Mouse (Mus musculus) left cerebral cortex, postnatal 14 days (tissue): ENCODE results near the gene Slc8a1. TPM values are rescaled to one million over a fixed set of nuclear protein-coding genes. Genes with fewer than 3 reads are reported as not detected.

Experiments
- DNase-seq, 2 experiments: peaks; one replicate each; pipeline ENCODE4 v3.0.0; 2021 to 2022; ENCODE audit warnings: low spot score in 2 of 2, mixed read lengths in 1 of 2
- intact Hi-C: fragments of 180-260 bp; cut with DNase I; formaldehyde crosslinking; loops from one replicate; pipeline ENCODE4 v1.15.1; 2025
- total RNA-seq, 2 experiments: library from RNA; stranded (reverse); gene quantifications; 2 replicates each; pipeline ENCODE4 v1.2.3; 2021

Gene Slc8a1
- total RNA-seq, 2 experiments from 2014 or later = 245 to 255 TPM

DNA sequence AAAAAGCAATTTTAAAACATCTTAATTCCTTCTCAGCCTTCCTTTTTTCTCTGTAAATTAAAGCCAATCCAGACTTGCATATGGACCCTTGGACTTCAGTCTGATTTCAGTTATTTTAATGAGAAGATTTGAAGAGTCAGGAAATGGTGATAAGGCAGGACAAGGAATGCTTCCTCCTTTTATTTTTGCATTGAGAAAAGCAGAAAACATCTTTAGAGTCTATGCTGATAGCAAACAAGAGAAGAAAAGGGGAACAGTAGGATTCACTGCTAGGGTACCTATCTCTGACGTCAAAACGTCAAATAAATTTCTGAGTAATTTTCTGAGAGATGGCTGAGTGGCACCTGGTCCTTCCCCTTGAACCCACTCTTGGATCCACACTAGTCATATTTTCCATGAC is 139.1 kb downstream of the Slc8a1 start:
- DNase-seq = no peak
- intact Hi-C loops = no loop called here

GRCm38 (mm10) chr17:81589791-81590190 is 148.4 kb downstream of the Slc8a1 start:
- intact Hi-C loops = no loop called here

DNA sequence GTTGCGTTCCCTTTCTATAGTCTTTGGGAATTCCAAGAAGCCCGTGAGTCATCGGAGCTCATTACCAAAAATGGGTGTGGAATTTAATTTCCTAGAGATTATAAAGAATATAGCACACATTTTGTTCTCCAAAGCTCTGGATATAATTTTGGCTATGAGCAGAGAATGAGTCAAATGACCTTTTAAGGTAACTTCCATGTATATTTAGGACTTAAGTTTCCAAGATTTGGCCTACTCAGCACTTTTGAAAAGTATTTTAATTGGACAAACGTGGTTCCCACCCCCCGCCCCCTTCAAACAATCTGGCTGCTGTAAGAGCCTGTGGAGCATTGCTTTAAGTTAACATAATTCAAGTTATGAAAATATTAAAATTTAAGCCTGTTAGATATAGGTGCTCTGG is 151.4 kb downstream of the Slc8a1 start:
- DNase-seq = peak in 1 of 2 experiments; percentile 15
- intact Hi-C loops = no loop called here

More at GRCm38 (mm10) chr17:81589791-81590190, 148.4 kb downstream of the Slc8a1 start:
- no peak for DNase-seq

DNA sequence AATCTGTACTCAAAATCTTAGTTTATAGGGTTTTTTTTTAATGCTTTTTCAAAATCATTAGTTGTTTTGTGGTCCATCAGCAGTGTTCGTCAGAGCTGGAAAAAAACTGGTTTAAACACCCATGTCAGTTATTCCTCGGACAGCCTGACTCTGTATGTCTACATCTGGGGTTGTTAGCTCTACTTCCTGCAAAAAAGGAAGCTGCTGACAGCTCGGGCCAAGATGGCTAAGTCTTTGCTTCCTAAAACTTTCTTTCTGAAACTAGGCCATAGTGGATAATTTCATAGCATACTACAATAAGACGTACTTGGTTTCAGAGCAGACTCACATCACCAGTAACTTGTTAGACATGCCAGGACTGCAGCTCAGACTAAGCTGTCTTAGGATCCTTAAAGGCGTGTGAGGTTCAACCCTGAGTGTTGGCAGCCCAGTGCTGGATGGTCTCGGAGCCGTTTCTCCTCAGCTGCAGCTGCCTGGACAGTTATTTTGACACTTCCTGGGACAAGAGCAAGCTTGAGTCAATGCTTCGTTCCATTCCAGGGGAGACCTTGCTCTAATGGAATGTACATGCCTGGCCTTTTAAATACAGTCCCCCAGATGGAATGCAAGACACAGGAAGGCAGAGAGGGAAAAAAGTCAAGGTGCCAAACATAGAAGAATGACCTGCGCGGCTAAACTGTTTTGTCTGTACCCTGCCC is 158.3 kb downstream of the Slc8a1 start:
- no peak for DNase-seq
- intact Hi-C loops = no loop called here

DNA sequence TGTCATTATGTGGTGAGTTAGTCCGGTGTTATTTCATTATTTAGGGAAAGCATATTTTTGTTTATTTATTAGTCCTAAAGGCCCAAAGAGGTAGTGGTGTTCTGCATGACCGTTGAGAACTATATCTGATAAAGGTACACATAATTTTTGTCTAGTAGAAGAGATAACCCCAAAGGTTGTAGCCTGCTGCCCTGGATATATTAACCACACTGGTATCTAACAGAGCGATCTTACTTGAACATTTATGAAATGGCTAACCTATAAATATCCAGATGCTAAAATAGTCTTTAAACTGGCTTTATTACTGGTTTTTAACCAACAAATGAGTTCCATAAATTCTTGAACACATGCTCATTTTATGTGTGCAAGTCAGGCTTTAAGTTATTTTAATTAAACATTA is 161.3 kb downstream of the Slc8a1 start:
- intact Hi-C loops = no loop called here
- no peak for DNase-seq

DNA sequence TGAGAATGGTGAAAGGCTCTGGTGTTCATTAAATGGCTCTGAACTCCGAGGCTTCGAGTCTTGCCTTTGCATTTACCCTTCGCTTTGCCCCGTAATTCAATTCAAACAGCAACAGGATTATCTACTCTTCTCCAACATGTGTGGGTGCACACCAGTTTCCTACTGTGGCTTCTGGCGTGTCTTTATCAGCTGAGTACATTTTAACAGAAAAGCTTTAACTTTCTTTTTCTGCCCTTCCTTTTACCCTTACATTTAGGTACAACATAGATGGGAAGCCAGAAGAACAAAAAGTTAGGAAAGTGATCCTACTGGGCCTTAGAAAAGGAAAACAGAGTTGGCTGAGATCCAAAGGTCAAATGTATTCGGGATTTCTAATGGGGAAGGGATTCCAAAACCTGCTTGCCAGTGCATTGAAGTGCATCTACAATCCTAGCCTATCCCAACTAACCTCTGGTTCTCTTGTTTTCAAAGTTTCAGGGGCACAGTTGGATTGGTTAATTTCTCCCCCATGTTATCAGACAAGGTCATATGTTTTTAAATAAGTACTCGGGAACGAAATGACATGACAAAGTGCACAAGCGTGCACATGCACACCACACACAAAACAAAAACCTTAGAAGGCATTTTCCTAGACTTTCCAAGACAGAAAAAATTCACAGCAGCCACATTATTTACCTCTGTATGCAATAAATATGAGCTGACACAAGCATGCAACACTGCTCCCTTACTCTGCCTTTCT is 172.4 kb downstream of the Slc8a1 start:
- intact Hi-C loops = no loop called here
- DNase-seq = no peak

DNA sequence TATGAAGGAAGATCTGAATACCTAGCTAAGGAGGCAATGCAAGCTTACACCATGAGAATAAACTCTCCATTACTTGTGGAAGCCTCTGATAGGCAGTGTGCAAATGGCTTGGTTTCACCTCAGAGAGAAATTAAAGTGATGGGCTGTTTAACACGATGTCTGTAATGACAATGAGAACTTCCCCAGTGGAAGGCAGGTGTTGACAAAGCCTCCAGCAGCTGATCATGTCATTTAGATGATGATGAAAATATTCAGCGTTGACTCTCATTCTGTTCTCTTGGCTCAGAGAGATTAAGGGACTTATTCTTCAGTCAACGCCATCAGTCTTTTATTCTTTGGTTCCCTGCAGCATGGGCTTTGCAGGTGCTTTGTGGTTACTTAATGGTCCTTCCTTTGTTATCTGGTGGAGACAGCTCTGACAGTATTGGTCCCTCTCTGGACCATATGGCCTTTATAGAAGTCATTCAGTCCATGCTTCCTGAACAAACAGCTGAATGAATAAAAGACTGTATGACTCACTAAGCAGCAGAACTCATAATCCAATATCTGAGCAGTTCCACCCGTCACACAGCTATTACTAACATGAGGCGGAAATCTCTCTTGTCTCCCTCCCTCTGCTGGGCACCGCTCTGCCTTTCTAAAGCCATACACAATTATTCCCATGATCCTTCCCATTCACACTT is 184.0 kb downstream of the Slc8a1 start:
- intact Hi-C loops = no loop called here
- DNase-seq = no peak

DNA sequence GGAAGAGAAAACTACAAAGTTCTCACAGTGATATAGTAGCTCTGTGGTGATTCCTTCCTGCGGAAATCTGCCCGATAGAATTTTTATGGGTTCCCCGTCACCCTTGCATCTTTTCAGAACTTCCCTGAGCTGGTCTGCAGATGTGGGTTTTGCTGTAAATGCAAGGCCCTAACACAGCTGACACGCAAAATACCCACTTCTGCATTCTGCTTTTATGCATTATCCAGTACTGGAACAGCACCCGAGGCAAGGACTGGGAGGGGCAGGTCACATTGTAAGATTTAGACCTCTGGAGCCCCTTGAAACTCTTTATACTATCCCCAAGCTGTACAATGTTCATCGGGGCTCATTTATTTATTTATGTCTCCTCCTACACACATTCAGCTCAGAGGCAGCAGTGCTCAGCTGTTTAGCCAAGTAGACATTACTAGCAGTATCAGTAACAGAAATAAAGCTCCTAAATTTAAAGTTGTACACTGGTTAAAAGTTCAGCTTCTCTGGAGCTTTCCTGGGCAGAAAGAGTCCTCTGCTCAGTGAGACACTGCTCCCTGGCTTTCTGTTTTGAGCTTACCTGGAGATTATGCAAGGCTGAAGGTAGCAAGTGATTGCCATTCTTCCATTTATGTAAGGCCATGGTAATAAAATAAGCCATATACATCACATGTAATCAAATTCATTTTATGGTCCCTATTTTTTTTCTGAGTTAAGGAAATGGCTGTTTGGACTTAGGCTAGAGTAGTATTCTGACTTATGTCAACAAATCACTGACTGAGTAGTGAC is 186.1 kb downstream of the Slc8a1 start:
- intact Hi-C loops = no loop called here
- no peak for DNase-seq

GRCm38 (mm10) chr17:81550864-81551263 is 187.3 kb downstream of the Slc8a1 start:
- intact Hi-C loops = no loop called here
- no peak for DNase-seq

DNA sequence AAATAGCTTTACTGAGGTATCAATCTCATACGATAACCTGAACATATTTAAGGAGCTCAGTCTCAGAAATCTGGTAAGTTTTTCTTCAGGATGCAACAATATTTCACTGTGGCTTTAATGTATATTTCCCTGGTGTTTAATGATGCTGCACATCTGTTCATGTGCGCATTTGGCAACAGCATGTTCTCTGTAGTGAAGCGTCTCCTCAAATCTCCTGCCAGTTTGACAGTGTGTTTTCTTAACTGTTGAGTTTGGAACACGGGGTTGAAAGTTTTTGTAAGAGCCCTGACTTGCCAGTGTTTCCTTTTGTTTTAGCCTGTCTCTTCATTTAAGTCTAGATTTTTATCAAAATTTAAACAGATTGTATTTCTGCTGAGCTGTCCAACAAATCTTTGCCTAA is 190.2 kb downstream of the Slc8a1 start:
- intact Hi-C loops = no loop called here
- no peak for DNase-seq

DNA sequence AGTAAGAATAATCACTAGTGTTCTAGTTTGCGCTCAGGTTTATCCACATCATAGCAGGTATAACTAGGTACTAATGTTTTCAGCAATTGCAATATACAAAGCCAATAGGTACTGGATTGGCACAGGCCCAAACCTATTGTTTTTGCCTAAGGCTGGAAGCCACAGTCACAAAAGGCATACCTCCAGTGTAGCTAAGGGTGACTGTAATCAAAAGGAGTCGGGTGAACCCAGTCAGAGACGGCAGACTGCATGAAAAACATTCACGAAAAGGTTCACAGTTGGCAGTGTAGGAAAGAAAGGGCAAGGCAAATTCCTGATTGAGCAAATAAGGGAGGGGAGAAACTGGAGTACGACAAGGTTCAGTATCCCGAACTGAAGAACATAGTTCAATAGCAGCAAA is 191.7 kb downstream of the Slc8a1 start:
- intact Hi-C loops = no loop called here
- no peak for DNase-seq

DNA sequence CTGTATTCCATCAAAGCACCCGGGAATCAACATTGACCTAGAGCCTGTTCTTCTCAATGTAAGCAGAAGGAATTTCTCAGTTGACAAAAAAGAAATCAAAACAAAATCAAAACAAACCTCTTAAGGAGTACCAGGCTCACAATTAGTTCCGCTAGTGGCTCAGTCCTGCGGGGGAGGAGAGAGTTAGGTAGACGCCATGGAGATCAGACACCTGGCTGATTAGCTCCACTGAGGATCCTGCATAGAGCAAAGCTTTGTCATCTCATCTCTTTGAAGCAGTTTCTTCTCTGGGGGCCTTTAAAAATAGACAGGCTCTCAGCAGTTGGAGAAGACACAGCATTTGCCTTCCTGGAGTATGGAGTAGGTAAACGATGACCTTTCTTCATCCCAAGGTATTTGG is 192.2 kb downstream of the Slc8a1 start:
- intact Hi-C loops = no loop called here
- no peak for DNase-seq

DNA sequence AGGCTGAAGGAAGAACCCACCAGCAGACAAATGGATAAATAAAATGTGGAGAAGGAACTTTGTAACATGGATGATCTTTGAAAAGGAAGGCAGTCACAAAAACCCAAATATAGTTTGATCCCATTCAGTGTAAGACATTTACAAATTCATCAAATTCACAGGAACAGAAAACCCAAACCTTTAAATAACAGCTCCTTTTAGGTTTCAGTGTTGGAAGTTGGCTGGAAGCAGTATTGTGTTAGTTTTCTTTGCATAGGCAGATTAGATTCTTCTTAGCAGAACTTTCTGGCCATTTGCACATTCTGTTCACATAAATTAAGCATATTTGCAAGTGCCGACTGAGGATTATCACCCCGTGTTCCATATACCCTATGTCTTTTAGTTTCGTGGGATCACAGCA is 193.3 kb downstream of the Slc8a1 start:
- DNase-seq = no peak
- intact Hi-C loops = no loop called here

DNA sequence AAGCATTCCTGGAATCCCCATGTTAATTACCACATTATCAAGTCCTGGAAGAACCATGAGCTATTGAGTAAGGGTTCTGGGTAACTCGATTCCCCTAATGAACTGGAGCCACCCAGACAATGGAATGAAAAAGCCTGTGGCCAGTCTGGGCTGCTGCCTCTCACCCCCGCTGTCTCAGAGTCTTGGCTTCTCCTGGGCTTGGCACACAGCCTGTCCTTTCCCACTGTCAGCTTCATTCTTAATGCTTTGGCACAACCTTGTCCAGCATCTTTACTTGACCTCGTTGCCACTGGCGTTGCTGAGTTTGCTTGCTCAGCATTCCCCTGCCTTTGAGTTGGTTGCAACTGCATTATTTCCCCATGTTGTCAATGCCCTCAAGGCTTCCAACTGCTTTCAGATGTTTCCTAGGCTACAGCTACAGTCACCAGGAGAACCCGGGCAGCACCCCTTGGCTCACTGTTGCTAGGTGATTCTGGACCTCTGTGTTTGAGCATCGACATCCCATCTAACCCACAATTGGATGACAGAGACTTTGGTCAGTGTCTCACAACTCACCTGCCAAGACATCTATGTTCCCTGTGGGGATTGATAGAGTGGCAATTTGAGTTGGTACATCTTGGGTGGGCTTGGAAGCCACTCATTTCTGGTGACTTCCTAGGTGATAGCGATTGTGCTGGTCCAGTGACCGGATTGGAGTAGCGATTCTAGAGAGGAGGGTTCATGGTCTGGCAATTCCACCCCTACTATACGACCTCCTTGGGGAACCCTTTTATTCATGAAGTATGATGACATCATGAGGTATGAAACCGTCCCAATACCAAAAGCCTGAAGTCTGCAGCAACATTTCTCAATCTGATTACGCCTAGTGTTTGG is 195.6 kb downstream of the Slc8a1 start:
- intact Hi-C loops = no loop called here
- peak; percentile 19 to 23 for DNase-seq

DNA sequence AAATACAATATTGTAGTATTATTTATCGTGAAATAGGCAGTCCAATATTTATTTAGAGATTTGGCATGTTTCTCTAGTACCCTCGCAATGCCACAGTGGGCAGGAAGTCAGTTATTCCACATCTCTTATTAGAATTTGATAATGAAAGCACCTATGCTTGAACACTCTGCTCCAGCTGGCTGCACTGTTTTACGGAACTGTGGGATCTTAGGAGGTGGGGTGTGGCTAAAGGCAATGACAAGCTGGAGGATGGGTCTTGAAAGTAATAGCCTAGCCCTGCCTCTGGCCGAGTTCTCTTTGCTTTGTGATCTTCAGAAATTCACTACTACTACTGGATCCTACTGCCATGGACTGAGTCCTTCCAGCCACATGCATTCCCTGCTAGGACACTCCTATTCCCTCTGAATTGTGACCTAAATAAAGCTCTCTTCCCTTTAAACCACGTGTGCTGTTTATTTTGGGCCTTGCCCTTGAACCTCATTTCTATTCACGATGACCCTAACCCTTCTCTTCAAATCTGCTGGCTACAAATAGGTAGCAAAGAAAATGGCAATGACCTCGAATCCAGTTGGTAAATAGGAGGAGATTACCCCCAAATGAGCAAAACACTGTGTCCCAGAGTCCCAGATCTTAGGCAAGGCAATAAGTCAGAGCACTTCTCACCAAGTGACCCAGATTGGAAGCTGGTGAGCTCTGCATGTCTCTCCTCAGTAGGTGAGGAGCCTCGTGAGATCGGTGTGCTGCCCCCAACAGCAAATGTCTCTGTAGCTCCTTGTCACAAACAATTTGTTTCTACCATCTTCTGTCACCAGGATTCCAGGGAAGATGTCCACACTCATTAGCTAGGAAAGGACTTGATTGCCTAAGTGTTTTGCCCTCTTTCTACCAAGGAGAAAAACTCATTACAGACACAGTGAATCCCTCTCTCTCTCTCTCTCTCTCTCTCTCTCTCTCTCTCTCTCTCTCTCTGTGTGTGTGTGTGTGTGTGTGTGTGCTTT is 199.7 kb downstream of the Slc8a1 start:
- intact Hi-C loops = no loop called here
- DNase-seq = no peak

DNA sequence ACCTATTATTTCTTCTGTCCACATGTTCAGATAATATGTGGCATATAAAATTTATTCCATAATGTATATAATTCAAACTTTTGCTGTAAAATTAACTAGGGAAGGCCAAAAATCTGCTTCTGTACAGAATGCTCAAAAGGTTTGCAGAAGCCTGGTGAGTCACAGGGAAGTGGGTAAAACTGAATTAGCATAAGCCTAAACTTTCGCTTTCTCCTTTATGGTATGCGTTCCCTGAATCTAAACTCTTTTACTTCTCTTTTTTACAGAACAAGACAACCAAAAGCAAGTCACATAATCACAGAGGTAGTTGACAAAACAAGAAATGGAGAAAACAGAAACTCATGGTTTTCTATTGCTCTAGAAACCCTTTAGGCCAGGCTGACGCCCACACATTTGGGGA is 202.1 kb downstream of the Slc8a1 start:
- no peak for DNase-seq
- intact Hi-C loops = no loop called here

- DNase-seq = no peak
- intact Hi-C loops = no loop called here
Observed at GRCm38 (mm10) chr17:81529849-81530248, 208.3 kb downstream of the Slc8a1 start.

DNA sequence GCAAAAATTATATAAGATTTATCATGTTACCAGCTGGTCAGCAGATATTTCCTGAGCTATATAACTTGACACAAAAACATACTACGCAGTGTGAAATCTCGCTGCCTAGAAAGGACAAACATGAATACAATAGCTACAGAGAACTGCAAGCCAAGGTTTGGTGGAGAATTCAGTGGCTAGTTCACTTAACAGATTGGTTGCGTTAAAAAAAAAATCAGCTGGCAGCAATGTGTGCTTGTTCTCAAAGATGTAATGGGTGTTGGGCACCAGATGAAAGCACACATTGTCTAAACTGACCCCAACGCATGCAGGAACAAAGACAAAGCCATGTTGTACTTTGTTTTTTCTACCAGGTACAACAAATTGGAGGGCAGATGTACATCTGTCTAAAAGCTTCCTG is 209.2 kb downstream of the Slc8a1 start:
- DNase-seq = no peak
- intact Hi-C loops = no loop called here
